Mouse (Mus musculus) thymus, adult 2 months (tissue): ENCODE data around the gene Faap100.

Experiments used
- CTCF ChIP-seq: fragments of 200-500 bp; IDR thresholded peaks from 2 replicates; pipeline ENCODE4 v1.5.1; 2012; ENCODE audit warnings: mild to moderate bottlenecking, control low read depth, low read length, moderate library complexity, borderline replicate concordance; ENCODE audit not compliant: control insufficient read depth, poor library complexity, insufficient read depth; ENCODE audit errors: extremely low read depth
- POLR2A ChIP-seq: fragments of 200-500 bp; IDR thresholded peaks from 2 replicates; pipeline ENCODE4 v1.6.1; 2012; ENCODE audit warnings: mild to moderate bottlenecking, low read length, control low read depth, moderate library complexity; ENCODE audit not compliant: control insufficient read depth, poor library complexity, insufficient read depth; ENCODE audit errors: extremely low read depth

GRCm38 (mm10) chr11:120343519-120344309 is 34.9 kb downstream of the Faap100 start:
- TF ChIP-seq CTCF = no peak
- no peak for TF ChIP-seq POLR2A
